Mouse (Mus musculus) gastrocnemius, postnatal 4 days (tissue): Measurements from ENCODE around the gene Ttc24. TPM values are rescaled to one million over a fixed set of nuclear protein-coding genes. Genes with fewer than 3 reads are reported as not detected.

Source experiments
- DNase-seq, 2 experiments: peaks; one replicate each; pipeline ENCODE4 v3.0.0; 2021 to 2022; ENCODE audit warnings: low spot score in 2 of 2, mixed read lengths in 2 of 2
- long read RNA-seq, 2 experiments: library from polyadenylated mRNA; stranded (forward); transcript quantifications; one replicate each; pipeline ENCODE4 v2.0.0; 2021
- total RNA-seq, 2 experiments: library from RNA; stranded (reverse); gene quantifications; 2 replicates each; pipeline ENCODE4 v1.2.3; 2021

Ttc24 gene
- total RNA-seq, result not detected
- long read RNA-seq, experiment 1, result 0 reads
- long read RNA-seq, experiment 2, result 0 reads

DNA sequence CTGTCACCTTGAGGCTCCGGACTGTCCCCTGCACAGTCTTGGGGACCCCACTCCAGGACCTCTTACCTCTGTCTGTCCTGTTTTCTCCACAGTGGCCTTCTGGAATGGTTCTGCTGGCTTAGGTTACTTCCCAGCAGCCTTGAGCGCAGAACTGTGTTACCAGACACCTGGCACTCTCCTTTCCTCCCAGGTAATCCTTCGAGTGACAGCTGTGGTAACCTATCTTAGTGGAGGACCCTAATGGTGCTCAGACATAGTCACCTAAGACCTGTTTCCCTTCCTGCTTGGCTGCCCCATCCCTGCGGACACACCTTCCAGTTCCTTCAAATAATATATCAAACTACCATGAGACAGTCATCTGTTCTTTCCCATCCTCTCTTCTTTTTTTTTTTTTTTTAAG, at the start of gene Ttc24:
Gene Ttc24, minus strand, starts transcription at position 101 of the 400 bp plus-strand sequence.
- DNase-seq, result no peak

DNA sequence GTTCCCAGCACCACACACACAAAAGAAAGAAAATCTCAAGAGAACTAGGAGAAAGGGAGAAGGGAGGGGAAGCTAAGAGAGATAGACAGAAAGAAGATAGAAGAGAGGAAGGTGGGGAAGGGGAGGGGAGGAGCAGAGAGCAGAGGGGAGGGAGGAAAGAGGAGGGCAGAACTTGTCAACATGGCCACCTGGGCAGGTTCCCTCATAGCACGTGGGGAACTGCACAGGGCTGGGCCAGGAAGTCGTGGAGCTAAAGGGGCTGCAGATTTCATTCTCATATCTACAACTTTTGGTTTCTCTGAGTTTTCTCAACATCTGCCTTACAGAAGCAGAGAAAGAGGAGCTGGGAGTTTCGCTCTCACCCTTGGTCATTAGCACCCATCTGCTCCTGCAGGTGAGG, 49.5 kb upstream of the Ttc24 start:
- DNase-seq, result no peak

DNA sequence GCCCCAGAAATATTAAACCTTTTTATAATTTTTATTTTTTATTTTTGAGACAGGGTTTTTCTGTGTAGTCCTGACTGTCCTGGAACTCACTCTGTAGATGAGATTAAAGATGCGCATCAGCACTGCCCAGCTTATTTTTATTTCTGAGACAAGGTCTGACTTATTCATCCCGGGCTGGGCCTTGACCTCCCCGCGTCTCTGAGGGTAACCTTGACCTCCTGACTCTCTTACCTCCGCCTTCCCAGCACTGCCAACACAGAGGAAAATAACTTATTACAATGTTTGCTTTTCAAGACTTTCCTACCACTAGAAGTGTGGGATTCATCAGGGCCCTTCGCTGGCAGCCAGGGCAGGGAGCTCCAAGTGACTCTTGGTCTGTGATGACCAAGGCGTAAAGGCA, 48.1 kb upstream of the Ttc24 start:
- DNase-seq, result no peak

DNA sequence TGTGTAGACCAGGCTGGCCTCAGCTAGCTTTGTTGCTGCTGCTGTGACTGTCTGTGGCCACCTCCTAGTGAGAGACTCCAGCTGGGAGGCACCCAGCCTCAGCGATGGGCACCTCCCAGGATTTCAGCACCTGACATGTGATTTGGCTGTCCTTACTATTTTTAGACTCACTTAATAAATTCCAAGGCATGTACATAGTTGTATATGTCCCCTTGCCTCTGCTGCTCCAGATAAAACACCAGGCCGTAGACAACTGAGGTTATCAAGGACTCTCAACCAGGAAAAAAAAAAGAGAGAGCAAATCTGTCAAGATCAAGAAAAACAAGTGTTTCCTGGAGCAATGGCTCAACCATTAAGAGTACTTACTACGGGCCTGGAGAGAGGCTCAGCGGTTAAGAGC, 47.1 kb upstream of the Ttc24 start:
- no peak for DNase-seq

DNA sequence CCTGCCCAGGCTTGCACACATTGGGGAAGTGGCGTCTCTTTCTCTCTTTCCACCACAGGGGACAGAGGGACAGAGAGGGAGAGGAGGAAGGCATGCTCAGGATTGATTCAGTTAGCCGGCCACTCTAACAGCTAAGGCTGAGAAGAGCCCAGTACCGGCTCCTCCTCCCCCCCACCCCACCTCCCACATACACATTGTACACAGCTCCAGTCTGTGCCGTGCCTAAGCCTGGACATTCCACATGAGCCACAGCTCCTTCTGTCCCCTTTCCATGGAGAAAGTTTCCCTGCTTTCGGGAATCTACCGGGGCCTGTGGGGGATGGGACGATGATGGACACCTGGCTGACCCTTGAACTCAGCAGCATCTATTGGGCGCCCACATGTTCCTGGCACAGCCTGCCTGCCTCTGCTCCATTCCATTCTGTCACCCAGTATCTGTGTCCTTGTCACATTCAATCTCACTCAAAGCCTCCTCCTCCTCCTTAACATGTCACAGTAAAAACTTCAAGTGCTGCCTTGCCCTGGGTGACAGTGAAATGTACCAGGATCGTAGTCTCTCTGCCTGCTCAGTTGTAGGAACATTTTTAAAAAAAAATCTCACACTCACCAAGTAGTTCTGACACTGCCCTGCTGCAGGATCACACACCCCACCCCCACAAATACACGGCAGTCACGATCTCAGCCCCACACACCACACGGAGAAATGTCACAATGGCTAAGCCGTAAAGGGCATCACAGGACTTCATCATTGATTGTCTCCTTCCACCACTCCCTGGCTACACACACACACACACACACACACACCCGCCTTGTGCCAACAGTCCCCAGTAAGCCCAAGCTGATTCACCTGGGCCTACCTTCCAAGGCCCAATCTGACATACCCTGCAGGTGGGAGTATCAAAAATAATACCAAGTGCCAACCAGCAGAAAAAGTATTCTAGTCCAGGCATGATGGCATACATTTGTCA, 43.3 kb upstream of the Ttc24 start:
- no peak for DNase-seq

DNA sequence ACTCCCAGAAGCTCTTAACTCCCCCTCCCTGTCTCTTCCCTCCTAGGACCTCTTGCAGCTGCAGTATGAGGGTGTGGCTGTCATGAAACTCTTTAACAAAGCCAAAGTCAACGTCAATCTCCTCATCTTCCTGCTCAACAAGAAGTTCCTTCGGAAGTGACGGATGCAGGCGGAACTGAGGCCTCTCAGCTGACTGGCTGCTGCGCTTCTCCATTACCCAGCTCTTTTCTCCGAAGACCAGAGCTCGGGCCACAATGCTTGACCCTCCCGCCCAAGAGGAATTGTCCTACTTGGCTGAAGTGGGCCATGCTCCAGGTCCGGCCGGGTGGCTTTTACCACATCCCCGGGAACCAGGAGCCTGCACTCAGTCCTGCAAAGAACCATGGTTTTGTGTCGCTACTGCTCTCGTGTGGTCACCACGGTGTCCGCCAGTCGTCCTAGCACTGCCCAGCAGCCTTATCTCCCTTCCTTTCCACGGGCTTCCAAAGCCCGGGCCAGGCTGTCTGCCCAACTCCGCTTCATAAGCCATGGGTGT, 42.1 kb upstream of the Ttc24 start:
- DNase-seq, result no peak

DNA sequence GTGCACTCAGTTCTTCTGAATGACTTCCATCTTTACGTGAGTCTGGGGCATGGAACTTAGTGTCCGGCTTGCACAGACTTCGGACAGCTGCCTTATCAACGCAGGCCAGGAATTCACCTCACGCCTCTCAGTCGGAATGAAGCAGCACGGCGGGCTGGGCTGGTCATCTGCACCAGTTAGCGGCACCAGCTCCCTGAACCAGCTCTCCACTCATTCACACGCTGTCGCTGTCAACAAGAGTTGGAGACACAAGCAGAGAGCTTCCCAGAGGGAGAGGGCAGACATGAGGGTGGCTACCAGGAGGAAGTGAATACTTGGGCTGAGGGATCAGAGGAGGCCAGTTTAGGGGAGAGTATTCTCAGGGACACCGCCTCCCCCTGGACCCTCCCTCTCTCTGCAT, 36.3 kb upstream of the Ttc24 start:
- DNase-seq, result no peak

DNA sequence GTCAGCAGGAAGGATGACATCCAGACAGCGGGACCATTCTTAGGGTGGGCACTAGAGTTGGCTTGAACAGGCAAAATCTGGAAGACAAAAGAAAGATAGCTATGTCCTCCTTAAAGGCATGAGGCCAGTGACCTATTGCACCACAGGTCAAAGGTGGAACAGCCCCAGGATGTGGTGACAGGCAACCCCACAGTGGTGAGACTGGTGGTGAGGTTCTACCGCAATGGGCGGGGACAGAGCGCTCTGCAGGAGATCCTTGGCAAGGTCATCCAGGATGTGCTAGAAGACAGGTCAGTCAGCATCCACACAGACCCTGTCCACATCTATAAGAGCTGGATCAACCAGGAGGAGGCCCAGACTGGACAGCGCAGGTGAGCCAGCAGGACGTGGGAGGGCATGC, 31.0 kb upstream of the Ttc24 start:
- no peak for DNase-seq

DNA sequence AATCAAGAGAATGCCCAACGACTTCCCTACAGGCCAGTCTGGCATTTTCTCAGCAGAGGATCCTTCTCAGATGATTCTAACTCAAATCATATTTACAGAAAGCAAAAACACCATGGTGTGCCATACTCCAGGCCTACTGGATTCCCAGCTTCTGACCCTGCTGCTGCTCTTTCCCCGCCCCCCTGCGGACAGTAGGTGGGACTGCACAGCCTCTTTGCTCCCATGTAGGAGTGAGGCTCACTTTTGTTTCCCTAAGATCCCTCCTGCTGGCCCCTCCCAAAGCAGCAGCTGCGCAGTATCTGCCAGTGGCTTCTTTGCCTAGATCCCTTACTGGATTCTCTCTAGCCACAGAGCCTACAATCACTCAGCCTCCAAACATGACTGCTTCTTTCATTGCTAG, 28.0 kb upstream of the Ttc24 start:
- DNase-seq, result no peak

DNA sequence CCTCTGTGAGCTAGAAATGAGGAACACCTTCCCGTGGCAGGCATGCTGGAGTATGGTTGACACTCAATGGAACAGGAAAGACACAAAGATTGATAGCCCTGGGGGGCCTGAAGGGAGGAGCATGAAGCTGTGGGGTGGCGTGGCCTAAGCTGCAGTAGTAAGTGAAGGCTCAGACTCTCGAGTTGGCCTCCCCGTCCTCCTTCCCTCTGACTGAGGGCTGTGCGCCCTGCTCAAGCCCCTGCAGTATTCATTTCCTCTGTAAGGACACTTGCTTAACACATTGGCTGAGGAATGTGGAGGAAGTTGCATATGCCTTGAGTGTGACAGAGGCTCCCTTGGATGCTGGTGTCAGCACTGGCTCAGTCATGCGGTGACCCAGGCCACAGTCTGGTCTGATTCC, 24.5 kb upstream of the Ttc24 start:
- no peak for DNase-seq

DNA sequence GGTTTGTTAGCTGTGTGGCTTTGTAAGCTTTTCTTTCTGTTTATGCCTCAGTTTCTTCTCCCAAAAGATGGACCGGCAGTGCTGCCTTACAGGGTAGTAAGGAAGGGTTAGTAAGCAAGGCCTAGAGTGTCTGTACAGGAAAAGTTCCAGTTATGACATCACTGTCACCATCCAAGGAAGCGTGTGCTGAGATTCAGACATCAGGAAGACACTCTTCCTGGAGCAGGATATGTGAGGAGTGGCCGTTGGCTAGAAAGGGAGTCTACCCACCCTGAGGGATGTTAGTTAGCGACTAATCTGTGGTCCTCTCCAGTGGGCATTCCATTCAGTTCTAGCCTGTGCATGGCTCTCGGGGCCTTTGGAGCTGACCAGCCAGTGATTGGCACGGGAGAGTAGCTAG, 24.1 kb upstream of the Ttc24 start:
- DNase-seq, result no peak

DNA sequence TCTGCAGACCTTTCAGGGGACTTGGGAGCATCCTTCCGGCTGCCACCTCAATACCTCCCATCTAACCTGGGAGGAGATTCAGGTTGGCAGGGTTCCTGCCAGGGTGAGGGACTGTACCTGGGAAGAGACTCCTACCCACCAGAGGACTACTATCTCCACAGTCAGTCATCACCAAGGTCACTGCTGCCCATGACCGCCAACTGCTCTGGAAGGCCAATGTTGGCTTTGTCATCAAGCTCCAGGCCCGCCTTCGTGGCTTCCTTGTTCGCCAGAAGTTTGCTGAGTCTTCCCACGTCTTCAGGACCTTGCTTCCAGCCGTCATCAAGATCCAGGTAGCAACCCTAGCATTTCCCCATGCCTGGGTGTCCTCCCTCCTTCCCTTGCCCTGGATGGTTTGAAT, 23.6 kb upstream of the Ttc24 start:
- no peak for DNase-seq

DNA sequence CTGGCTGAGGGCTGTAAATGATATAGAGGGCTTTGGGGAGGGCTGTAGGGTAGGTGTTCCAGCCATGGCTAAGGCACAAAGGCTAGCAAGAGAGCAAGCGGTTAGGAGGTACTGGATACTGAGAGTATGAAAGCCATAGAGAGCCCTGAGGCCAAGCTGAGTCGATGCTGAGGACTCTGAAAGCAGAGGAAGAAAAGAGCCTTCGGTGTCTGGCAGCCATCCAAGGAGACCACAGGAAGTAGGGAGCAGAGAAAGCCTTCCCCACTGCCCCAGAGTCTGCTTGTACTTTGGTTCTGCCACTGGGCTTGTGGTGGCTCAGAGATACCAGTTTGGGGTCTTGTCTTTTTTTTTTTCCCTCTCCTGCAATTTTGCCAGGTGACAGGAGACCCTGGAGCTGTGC, 22.1 kb upstream of the Ttc24 start:
- no peak for DNase-seq

DNA sequence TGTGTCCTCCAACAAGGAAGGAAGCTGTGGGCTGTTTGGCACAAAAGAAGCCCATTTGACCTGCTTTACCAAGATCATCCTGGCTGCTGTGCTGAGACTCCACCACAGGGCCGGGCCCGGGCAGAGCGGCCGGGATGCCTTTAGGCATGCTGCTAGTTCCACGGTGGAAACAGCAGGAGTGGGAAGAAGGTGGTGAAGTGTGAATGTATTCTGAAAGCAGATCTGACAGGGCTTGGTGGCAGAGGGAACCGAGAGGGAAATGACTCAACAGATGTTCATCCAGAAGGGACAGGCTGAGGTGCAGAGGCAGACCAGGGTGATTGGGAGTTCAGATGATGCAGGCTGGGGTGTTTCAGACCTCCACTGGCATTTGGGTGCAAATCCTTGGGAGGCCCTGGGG, 19.6 kb upstream of the Ttc24 start:
- no peak for DNase-seq

DNA sequence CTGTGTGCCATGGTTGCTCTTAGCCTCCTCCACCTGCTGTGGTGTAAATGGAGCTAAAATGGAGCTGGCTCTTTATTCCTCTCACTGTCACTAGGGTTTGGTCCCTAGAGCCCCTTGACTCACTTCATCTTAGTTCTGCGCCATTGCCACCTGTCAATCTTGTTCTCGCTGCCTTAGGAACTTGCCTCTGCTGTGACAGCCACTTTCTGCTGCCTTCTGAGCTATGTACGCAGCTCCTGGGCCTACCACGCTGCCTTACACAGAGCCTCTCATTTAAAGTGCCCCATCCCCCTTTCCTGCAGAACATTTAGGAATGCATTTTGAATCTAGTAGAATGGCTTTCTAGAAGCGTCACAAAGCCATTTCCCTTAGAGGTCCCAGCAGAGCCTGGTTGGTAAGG, 16.0 kb upstream of the Ttc24 start:
- no peak for DNase-seq

DNA sequence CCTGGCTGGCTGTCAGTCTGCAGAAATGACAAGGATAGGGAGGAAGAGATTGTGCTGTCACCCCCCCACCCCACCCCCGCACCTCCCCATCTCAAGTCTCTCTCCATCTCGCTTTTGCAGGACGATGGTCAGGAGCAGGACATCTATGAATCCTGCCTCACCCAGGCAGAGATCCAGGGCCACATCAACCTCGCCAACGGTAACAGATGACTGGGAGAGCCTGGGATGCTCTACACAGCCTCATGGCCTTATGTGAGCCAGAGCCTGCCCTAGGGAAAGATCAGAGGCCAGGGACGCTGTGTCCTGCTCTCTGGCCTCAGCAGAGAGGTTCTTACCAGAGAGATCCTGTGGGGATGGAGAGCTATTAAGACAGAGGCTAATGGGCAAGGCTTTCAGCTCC, 12.5 kb upstream of the Ttc24 start:
- no peak for DNase-seq

DNA sequence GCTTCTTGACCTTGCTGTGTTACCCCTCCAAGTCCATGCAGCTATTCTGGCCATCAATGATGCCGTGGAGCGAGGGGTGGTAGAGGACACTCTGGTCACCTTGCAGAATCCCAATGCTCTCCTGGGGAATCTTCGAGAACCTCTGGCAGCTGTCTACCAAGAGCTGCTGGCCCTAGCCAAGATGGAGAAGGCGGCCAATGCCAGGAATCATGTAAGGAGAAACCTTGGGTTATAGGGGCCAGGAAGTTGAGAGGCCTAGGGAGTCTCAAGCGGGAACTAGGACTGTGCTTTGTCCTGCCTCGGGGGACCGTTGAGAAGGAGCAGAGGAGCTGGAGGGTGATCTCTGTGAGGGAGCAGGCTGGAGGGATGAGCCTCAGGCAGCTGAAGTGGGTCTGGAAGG, 12.0 kb upstream of the Ttc24 start:
- no peak for DNase-seq

DNA sequence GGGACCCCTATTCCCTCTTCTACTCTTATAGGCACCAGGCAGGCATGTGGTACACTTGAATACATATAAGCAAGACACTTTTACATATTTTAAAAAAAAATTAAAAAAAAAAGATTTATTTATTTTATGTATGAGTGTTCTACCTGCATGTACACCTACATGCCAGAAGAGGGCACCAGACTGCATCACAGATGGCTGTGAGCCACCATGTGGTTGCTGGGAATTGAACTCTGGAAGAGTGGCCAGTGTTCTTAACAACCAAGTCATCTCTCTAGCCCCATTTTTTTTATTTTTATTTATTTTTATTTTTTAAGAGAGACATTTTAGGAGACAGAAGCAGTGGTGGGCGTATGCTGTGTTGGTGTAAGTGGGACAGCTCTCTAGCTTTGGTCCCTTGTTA, 9.6 kb upstream of the Ttc24 start:
- DNase-seq, result no peak

DNA sequence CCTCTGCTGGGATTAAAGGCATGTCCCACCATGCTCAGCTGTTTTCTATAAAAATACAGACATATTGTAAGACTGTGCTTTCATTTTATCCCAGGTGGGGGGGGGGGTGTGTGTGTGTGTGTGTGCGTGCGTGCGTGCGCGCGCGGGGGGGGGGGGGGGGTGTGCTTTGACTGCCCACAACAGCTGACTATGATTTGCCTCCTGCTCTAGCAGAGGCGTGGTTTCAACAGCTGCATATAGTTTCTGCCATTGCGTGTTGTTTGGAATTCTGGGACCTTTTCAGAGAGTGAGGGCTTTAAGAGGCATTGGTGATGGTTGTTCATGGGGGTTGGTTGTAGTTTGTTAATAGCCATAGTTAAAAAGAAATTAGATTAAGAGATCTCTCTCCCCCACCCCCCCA, 7.4 kb upstream of the Ttc24 start:
- no peak for DNase-seq

DNA sequence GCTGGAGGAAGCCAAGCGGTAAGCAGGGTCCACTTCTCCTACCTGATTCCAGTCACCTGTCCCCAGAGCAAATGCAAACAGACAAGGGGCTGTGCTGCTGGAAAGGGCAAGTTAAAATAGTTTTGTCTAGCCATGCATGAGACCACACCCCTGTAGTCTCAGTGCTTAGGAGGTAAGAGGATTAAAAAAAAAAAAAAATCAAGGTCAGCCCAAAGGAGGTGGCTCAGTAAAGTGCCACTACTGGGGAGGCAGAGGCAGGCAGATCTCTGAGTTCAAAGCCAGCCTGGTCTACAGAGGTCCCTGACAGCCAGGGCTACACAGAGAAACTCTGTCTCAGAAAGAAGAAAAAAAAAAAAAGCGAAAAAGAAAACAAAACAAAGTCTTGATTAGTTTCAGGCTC, 5.9 kb upstream of the Ttc24 start:
- DNase-seq, result no peak

DNA sequence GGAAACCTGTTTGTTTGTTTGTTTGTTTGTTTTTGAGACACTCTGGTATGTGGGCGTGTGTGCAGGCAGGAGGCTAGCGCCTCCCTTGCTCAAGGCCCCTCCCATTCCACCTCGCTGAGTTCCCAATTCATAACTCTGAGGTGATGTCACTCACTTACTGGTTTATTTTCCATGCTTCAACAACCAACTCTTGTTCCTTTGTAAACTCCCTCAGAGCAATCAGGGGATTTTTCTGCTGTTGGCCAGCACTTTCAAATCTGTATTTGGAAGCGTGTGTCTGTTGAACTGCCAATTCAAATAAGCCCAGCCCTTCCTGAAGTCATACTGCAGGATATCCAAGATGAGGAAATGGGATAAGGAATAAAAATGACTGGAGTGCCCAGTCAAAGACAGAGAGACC, 4.6 kb upstream of the Ttc24 start:
- no peak for DNase-seq

DNA sequence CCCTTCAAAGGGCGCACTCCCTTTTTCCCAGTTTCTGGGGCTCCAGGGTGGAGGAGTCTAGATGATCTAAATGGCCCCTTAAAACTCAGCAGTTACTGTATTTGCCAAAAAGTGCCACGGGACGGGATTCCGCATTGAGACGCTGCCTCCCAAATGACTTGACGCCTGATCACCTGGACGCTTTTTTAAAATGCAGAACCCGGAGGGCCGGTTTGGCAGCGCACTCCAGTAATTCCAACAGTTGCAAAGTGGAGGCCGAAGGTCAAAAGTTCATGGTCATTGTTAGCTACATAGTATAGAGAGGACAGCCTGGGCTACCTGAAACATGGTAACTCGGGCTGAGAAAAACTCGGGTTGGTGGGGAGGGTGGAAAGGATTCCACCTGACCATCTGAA, 4.1 kb upstream of the Ttc24 start:
- DNase-seq, result no peak
